Mouse (Mus musculus) hindbrain, postnatal 0 days (tissue): ENCODE results near the gene Cyth2. TPM values are rescaled to one million over a fixed set of nuclear protein-coding genes. Genes with fewer than 3 reads are reported as not detected.

Source experiments
- ATAC-seq: fragments of 200-750 bp; cut with Nextera tagmentation; 2 replicates; pipeline ENCODE4 v1.8.0; 2017; ENCODE audit warnings: mild to moderate bottlenecking, moderate TSS enrichment, moderate library complexity
- DNase-seq: peaks from one replicate; pipeline ENCODE4 v3.0.0-alpha.2; 2015; ENCODE audit warnings: low spot score
- H3K27ac ChIP-seq: fragments of 300-500 bp; sonication (generic); 2 replicates; pipeline ENCODE4 v1.5.1; 2014; ENCODE audit warnings: mild to moderate bottlenecking
- H3K27me3 ChIP-seq: fragments of 300-500 bp; sonication (generic); 2 replicates; pipeline ENCODE4 v1.6.1; 2014; ENCODE audit warnings: low read length, mixed read lengths; ENCODE audit not compliant: insufficient read depth
- H3K36me3 ChIP-seq: fragments of 300-500 bp; sonication (generic); 2 replicates; pipeline ENCODE4 v1.6.1; 2014; ENCODE audit warnings: low read length, mixed read lengths; ENCODE audit not compliant: insufficient read depth
- H3K4me1 ChIP-seq: fragments of 300-500 bp; sonication (generic); 2 replicates; pipeline ENCODE4 v1.6.1; 2014; ENCODE audit warnings: antibody characterized with exemption, low read length, mixed read lengths; ENCODE audit not compliant: insufficient read depth
- H3K4me2 ChIP-seq: fragments of 300-500 bp; sonication (generic); 2 replicates; pipeline ENCODE4 v1.6.1; 2014; ENCODE audit warnings: low read depth, mild to moderate bottlenecking, low read length, moderate library complexity, mixed read lengths
- H3K4me3 ChIP-seq: fragments of 300-500 bp; sonication (generic); 2 replicates; pipeline ENCODE4 v1.5.1; 2014; ENCODE audit warnings: low read length
- H3K9ac ChIP-seq: fragments of 300-500 bp; sonication (generic); replicated peaks from 2 replicates; pipeline ENCODE4 v1.6.1; 2014; ENCODE audit warnings: mild to moderate bottlenecking, low read length, moderate library complexity, mixed read lengths
- H3K9me3 ChIP-seq: fragments of 300-500 bp; sonication (generic); 2 replicates; pipeline ENCODE4 v1.6.1; 2016; ENCODE audit warnings: low read length, mixed read lengths
- CTCF ChIP-seq: IDR thresholded peaks from 2 replicates; pipeline ENCODE4 v1.5.1; 2016; ENCODE audit warnings: antibody characterized with exemption, control low read depth, low read depth
- WGBS: fragments of 180-500 bp; shearing (Covaris S2); extraction: QIAGEN DNeasy Blood & Tissue Kit; methylation state at CpG from one replicate; pipeline ENCODE4 v1.1.7; 2014; 5-methylcytosine and 5-hydroxymethylcytosine counted together
- polyA plus RNA-seq: library from polyadenylated mRNA; unstranded; fragments of >200 nt; fragmentation: Nextera tagmentation; extraction: Ambion mirVana; gene quantifications from 2 replicates; pipeline ENCODE4 v1.2.1, GENCODE M21; 2015
- total RNA-seq: library from RNA; depleted of rRNA; stranded (reverse); fragments of >200 nt; gene quantifications from 2 replicates; pipeline ENCODE4 v1.2.3, GENCODE M21; 2014

Cyth2 gene
- total and polyA plus RNA-seq, 2 experiments from 2014 or later: 216 to 221 TPM

DNA sequence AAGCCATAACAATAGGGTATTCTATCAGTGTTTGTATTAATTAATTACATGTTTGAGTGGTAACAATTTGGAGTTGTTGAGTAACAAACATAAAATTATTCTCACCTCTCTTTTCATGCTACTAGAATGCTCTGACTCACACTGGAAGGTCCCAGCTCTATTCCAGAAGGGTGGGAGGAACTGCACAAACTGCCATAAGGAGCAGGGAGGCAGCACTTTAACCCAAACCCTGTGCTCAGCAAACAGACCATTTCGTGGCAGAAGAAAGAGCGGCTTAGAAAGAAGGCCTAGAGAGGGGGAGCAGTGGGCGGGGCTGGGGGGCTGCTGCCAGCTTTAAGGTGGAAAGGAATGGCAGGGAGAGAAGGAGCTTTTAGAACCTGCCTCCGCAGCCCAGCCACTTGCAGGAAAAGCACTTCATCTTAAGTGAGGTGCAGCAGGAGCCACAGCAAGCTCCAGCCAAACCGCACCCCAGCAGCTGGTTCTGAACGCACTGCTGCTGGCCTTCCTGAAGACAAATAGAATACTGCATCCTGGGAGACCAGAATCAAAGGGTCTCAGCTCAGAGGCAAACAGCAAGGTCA, 34.2 kb upstream of the Cyth2 start:
- Histone ChIP-seq H3K9ac (no peak overlapping the region), H3K4me1 (no peaks in the 10 kb centered on the region), H3K4me2 (no peak overlapping the region), H3K9me3 (no peaks in the 10 kb centered on the region), H3K27ac (no peak overlapping the region), H3K36me3 (no peaks in the 10 kb centered on the region; the same call in 1 of the 2 replicates), H3K27me3 (no peaks in the 10 kb centered on the region), H3K4me3 (no peak overlapping the region)
- WGBS: 20% methylated on average over 6 of the region's 6 CpGs
- no peak for TF ChIP-seq CTCF
- no peak for DNase-seq
- no peak for ATAC-seq

DNA sequence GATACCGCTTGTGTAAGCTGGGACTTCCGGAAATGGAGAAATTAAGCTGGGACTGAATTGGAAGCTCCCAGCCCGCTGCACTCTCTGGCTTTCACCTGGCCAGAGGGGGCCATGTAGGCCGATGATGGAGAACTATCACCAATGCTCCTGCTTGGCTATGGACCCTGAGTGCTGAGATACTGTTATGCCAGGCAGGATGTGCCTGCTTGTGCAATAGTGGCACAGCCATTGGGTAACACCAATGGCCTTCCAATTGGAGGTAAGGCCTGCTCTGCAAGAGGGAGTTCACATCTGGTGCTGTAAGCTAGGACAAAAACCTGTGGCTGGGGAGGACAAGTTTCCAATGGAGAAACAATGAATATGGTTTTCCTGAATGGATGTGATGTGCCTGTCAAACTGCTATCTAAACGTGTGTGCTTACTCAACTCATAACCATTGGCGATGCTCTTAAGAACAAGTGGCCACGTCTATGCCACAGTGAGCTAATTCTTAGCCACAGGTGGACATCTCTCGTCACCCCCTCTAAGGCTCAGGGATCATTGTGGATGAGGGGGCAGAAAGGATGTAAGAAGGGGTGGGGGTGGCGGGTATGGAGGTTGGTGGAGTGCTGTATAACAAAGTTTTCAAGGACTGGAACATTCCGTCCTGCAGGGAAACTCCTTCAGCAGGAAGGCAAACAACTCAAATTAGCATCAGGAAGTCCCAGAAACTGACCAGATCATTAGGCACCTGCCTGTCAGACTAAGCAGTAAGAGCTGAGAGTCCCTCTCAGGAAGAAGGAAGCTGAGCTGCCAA, 28.8 kb upstream of the Cyth2 start:
- 0 out of 2 replicates have a peak, but pooled peaks cover 6% of the 10 kb centered on the region for H3K27me3 ChIP-seq
- H3K36me3 ChIP-seq: no peaks in the 10 kb centered on the region
- H3K9me3 ChIP-seq: no peaks in the 10 kb centered on the region
- no peak overlapping the region for H3K4me2 ChIP-seq
- H3K27ac ChIP-seq: no peak overlapping the region
- no peak for DNase-seq
- TF ChIP-seq CTCF: no peak
- WGBS: 86% methylated on average over 10 of the region's 10 CpGs
- H3K4me1 ChIP-seq: no peaks in the 10 kb centered on the region
- ATAC-seq: no peak
- H3K4me3 ChIP-seq: no peak overlapping the region
- no peak overlapping the region for H3K9ac ChIP-seq

GRCm38 (mm10) chr7:45833924-45834323, 19.5 kb upstream of the Cyth2 start:
- WGBS: 12% methylated on average over 26 of the region's 31 CpGs
- no peaks in the 10 kb centered on the region for H3K9me3 ChIP-seq
- H3K9ac ChIP-seq: no peak overlapping the region
- peaks cover 21% of the 10 kb centered on the region for H3K27me3 ChIP-seq
- no peak overlapping the region for H3K27ac ChIP-seq
- no peaks in the 10 kb centered on the region; the same call in 1 of the 2 replicates for H3K36me3 ChIP-seq
- peak overlapping the region; percentile 20 for H3K4me3 ChIP-seq
- ATAC-seq (no peak), DNase-seq (no peak)
- H3K4me2 ChIP-seq: peak overlapping the region; percentile 36; the same call in 1 of the 2 replicates
- TF ChIP-seq CTCF: no peak
- 0 out of 2 replicates have a peak, but pooled peaks cover 4% of the 10 kb centered on the region for H3K4me1 ChIP-seq

DNA sequence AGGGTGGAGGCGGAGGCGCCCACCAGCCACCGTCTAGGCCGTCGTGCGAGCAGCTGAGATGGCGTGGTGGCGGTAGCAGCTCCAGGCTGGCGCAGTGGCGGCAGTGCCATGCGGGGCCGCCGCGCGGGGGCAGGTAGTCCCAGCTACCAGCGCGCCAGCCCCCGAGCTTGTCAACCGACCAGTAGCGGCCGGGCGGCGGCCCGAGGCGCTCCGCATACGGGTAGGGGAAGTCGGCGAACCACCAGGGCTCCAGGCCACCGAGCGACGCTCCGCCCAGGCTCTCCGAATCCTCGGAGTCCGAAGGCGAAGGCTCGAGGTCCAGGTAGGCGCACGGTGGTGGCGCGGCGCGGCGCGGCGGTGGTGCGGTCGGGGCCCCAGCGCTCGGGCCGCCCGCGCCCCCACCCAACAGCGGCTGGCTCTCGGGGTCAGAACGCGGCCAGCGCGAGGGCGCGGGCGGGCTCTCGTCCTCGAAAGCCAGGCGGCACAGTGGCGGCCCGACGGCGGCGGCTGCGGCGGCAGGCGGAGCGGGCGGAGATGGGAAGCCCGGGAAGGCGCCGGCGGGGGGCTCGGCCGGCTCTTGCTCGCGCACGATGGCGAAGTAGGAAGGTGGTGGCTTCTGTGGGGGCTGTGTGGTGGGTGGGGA, 18.9 kb upstream of the Cyth2 start:
- Histone ChIP-seq H3K27ac (no peak overlapping the region; the same call in 1 of the 2 replicates), H3K4me2 (peak overlapping the region; percentile 36), H3K36me3 (peaks cover 4% of the 10 kb centered on the region; the same call in 1 of the 2 replicates), H3K4me3 (peak overlapping the region; percentile 20), H3K27me3 (peaks cover 21% of the 10 kb centered on the region), H3K4me1 (0 out of 2 replicates have a peak, but pooled peaks cover 4% of the 10 kb centered on the region), H3K9me3 (no peaks in the 10 kb centered on the region), H3K9ac (no peak overlapping the region; the same call in 1 of the 2 replicates)
- 8% methylated on average over 56 of the region's 86 CpGs for WGBS
- DNase-seq (no peak), ATAC-seq (no peak)
- no peak for TF ChIP-seq CTCF

- Histone ChIP-seq H3K4me2 (peak overlapping the region; percentile 36; the same call in 1 of the 2 replicates), H3K27ac (no peak overlapping the region; the same call in 1 of the 2 replicates), H3K27me3 (peaks cover 21% of the 10 kb centered on the region), H3K4me3 (peak overlapping the region; percentile 20; the same call in 1 of the 2 replicates), H3K36me3 (peaks cover 12% of the 10 kb centered on the region), H3K9ac (no peak overlapping the region), H3K4me1 (0 out of 2 replicates have a peak, but pooled peaks cover 4% of the 10 kb centered on the region), H3K9me3 (no peaks in the 10 kb centered on the region)
- no peak for TF ChIP-seq CTCF
- WGBS: 16% methylated on average over 29 of the region's 30 CpGs
- DNase-seq (no peak), ATAC-seq (no peak)
These were observed 18.0 kb upstream of the Cyth2 start for GRCm38 (mm10) chr7:45832428-45832827.

GRCm38 (mm10) chr7:45831128-45831525, 16.7 kb upstream of the Cyth2 start:
- peaks cover 24% of the 10 kb centered on the region for H3K36me3 ChIP-seq
- peak; percentile 10; the same call in 1 of the 2 replicates for ATAC-seq
- no peak for DNase-seq
- peak overlapping the region; percentile 74 for H3K27ac ChIP-seq
- H3K9me3 ChIP-seq: no peaks in the 10 kb centered on the region
- 21% methylated on average over 5 of the region's 5 CpGs for WGBS
- H3K9ac ChIP-seq: peak overlapping the region; percentile 57
- 0 out of 2 replicates have a peak, but pooled peaks cover 4% of the 10 kb centered on the region for H3K4me1 ChIP-seq
- peak overlapping the region; percentile 90 for H3K4me2 ChIP-seq
- no peak for TF ChIP-seq CTCF
- peaks cover 21% of the 10 kb centered on the region for H3K27me3 ChIP-seq
- H3K4me3 ChIP-seq: peak overlapping the region; percentile 70
